Mouse (Mus musculus) CH12F3 (cell line): ENCODE measurements around the gene Gm5767.
"Not testable (repeated sequence)": the region's sequence is repeated elsewhere in the genome, so short reads cannot be mapped to it uniquely, and the experiment has no call there.

Source experiments
- in situ Hi-C: fragments of 300-500 bp; cut with MboI; formaldehyde crosslinking; loops from 2 replicates; pipeline ENCODE4 v1.14.3; 2020; ENCODE audit warnings: low sequenced_read_pairs

Gm5767 gene

GRCm38 (mm10) chr16:8699556-8699955 lies 19.0 kb downstream of the Gm5767 start:
- in situ Hi-C loops: no loop called here

GRCm38 (mm10) chr16:8700586-8700985 lies 20.0 kb downstream of the Gm5767 start:
- in situ Hi-C loops: no loop called here

- in situ Hi-C loops: no loop called here
Measured at GRCm38 (mm10) chr16:8711998-8712397, 31.4 kb downstream of the Gm5767 start.

- in situ Hi-C loops: no loop called here
Measured at GRCm38 (mm10) chr16:8714851-8715250, 34.3 kb downstream of the Gm5767 start.

- in situ Hi-C loops: no loop called here
Measured at GRCm38 (mm10) chr16:8715513-8716080, 35.0 kb downstream of the Gm5767 start.

- in situ Hi-C loops: no loop called here
Measured at GRCm38 (mm10) chr16:8716300-8716699, 35.7 kb downstream of the Gm5767 start.

- in situ Hi-C loops: no loop called here
Measured at GRCm38 (mm10) chr16:8717744-8718143, 37.2 kb downstream of the Gm5767 start.

GRCm38 (mm10) chr16:8720447-8720846 lies 39.9 kb downstream of the Gm5767 start:
- in situ Hi-C loops: no loop called here

GRCm38 (mm10) chr16:8724031-8724430 lies 43.5 kb downstream of the Gm5767 start:
- in situ Hi-C loops: no loop called here

- in situ Hi-C loops: no loop called here
Measured at GRCm38 (mm10) chr16:8725807-8726206, 45.2 kb downstream of the Gm5767 start.

GRCm38 (mm10) chr16:8728111-8728748 lies 47.7 kb downstream of the Gm5767 start:
- in situ Hi-C loops: no loop called here

GRCm38 (mm10) chr16:8731630-8732029 lies 51.1 kb downstream of the Gm5767 start:
- in situ Hi-C loops: no loop called here

- in situ Hi-C loops: not testable (repeated sequence)
Measured at GRCm38 (mm10) chr16:8732450-8732849, 51.9 kb downstream of the Gm5767 start.
